Comparison of ENCODE assay signal across 9 mouse cellular contexts in genomic region chr11:114251614-114252013, GRCm38 (mm10).
DNase-seq lines count a peak whose midpoint lies in the region; ATAC-seq and TF ChIP-seq lines count a peak whose summit lies in the region.
"Had no signal": no experiment of that assay in that cellular context is flagged by ENCODE, and none has a peak within 500 bp of the region (broad histone marks: within the 10 kb centered on the region; RNA-seq: fewer than 3 reads in every experiment).

No protein-coding gene starts in this region.

- H3K4me1 ChIP-seq in hindbrain, embryonic 10.5 days (replicated peaks), result peaks cover 19% of the 10 kb centered on the region
- H3K4me1 ChIP-seq in hindbrain, embryonic 14.5 days (replicated peaks; ENCODE audit: control insufficient read depth, insufficient read depth, low read length), result no peaks in the 10 kb centered on the region
- H3K4me1 ChIP-seq in thymus, adult 2 months (replicated peaks; ENCODE audit: control insufficient read depth, insufficient read depth, low read length), result peaks cover 64% of the 10 kb centered on the region
- peaks cover 5% of the 10 kb centered on the region for H3K4me1 ChIP-seq in heart, embryonic 11.5 days (ENCODE audit: control insufficient read depth, insufficient read depth, low read length)

- H3K36me3 ChIP-seq in hindbrain, embryonic 10.5 days, result no peaks in the 10 kb centered on the region
- no peaks in the 10 kb centered on the region for H3K36me3 ChIP-seq in hindbrain, embryonic 14.5 days (replicated peaks; ENCODE audit: control insufficient read depth, insufficient read depth)
- H3K36me3 ChIP-seq in thymus, adult 2 months (ENCODE audit: control insufficient read depth, insufficient read depth, low read length), result no peaks in the 10 kb centered on the region
- no peaks in the 10 kb centered on the region for H3K36me3 ChIP-seq in heart, embryonic 11.5 days (ENCODE audit: control insufficient read depth, insufficient read depth, low read length)

- H3K27me3 ChIP-seq in hindbrain, embryonic 10.5 days (ENCODE audit: insufficient read depth, poor library complexity, severe bottlenecking), result peaks cover 12% of the 10 kb centered on the region; the same call in 1 of the 2 replicates
- H3K27me3 ChIP-seq in hindbrain, embryonic 14.5 days (ENCODE audit: control insufficient read depth, insufficient read depth, low read length), result no peaks in the 10 kb centered on the region
- no peaks in the 10 kb centered on the region for H3K27me3 ChIP-seq in thymus, adult 2 months (ENCODE audit: control insufficient read depth, insufficient read depth, low read length)
- H3K27me3 ChIP-seq in heart, embryonic 11.5 days (ENCODE audit: control insufficient read depth, insufficient read depth, low read length), result peaks cover 7% of the 10 kb centered on the region

- H3K4me2 ChIP-seq in hindbrain, embryonic 14.5 days (replicated peaks), result no peak overlapping the region
- no peak overlapping the region for H3K4me2 ChIP-seq in heart, embryonic 11.5 days

- DNase-seq in hindbrain, embryonic 10.5 days (ENCODE audit: low spot score), result peak; percentile 20
- no peak for DNase-seq in hindbrain, embryonic 14.5 days (ENCODE audit: low spot score)
- no peak for DNase-seq in thymus, adult 2 months
- DNase-seq in thymus, adult 18-20 months, result no peak
- DNase-seq in embryo, embryonic 10.5 days (ENCODE audit: low spot score), result peak; percentile 23
- peak; percentile 49 for DNase-seq in testis, postnatal 14 days (ENCODE audit: low spot score)
- DNase-seq in left cerebral cortex, postnatal 14 days (ENCODE audit: low spot score in 2 of 2), result no peak

- no peak for TF ChIP-seq POLR2A in thymus, adult 2 months (IDR thresholded peaks at IDR 0.05; ENCODE audit: control insufficient read depth, extremely low read depth, insufficient read depth, low read length, poor library complexity)

- intact Hi-C loops in left cerebral cortex, postnatal 14 days (cut with DNase I), result no loop called here

- TF ChIP-seq CTCF in thymus, adult 2 months (IDR thresholded peaks at IDR 0.05; ENCODE audit: borderline replicate concordance, control insufficient read depth, extremely low read depth, insufficient read depth, low read length, poor library complexity), result peak; percentile 56; the same call in 1 of the 2 replicates

- no peak for ATAC-seq in hindbrain, embryonic 14.5 days (ENCODE audit: low FRiP score)
- ATAC-seq in heart, embryonic 11.5 days (replicated peaks; ENCODE audit: insufficient number of reproducible peaks, low FRiP score, low TSS enrichment), result no peak
- ATAC-seq: activated CD4-positive, CD25-positive, alpha-beta regulatory T cell, adult 4 months had no signal

- peak overlapping the region; percentile 29; the same call in 1 of the 2 replicates for H3K27ac ChIP-seq in hindbrain, embryonic 10.5 days
- no peak overlapping the region for H3K27ac ChIP-seq in hindbrain, embryonic 14.5 days
- no peak overlapping the region for H3K27ac ChIP-seq in thymus, adult 2 months (ENCODE audit: control insufficient read depth, insufficient read depth, low read length)
- no peak overlapping the region for H3K27ac ChIP-seq in heart, embryonic 11.5 days (ENCODE audit: low read depth, low read length)

- H3K9me3 ChIP-seq in hindbrain, embryonic 10.5 days, result no peaks in the 10 kb centered on the region
- no peaks in the 10 kb centered on the region for H3K9me3 ChIP-seq in hindbrain, embryonic 14.5 days (ENCODE audit: control insufficient read depth, low read length)
- H3K9me3 ChIP-seq in heart, embryonic 11.5 days (replicated peaks; ENCODE audit: control insufficient read depth, low read length), result no peaks in the 10 kb centered on the region

- WGBS in hindbrain, embryonic 10.5 days, result 78% methylated on average over 7 of the region's 7 CpGs
- WGBS in hindbrain, embryonic 14.5 days, result 55% methylated on average over 7 of the region's 7 CpGs
- WGBS in thymus, adult 2 months, result 96% methylated on average over 7 of the region's 7 CpGs
- WGBS in heart, embryonic 11.5 days (ENCODE audit: insufficient replicate concordance), result 80% methylated on average over 7 of the region's 7 CpGs

- no peak overlapping the region for H3K4me3 ChIP-seq in hindbrain, embryonic 10.5 days
- no peak overlapping the region for H3K4me3 ChIP-seq in hindbrain, embryonic 14.5 days (replicated peaks; ENCODE audit: low read length)
- no peak overlapping the region for H3K4me3 ChIP-seq in thymus, adult 2 months (ENCODE audit: control insufficient read depth, insufficient read depth, low read length)
- H3K4me3 ChIP-seq in heart, embryonic 11.5 days (ENCODE audit: low read depth, low read length), result no peak overlapping the region

- H3K9ac ChIP-seq in hindbrain, embryonic 14.5 days, result no peak overlapping the region
- no peak overlapping the region for H3K9ac ChIP-seq in heart, embryonic 11.5 days (ENCODE audit: low read depth, low read length)

Comparison
In these comparisons a context has a peak if more than half of its experiments do, and no peak if none do; other contexts are left out.
1. DNase-seq: peak in hindbrain, embryonic 10.5 days (single experiment), embryo, embryonic 10.5 days (single experiment) and testis, postnatal 14 days (single experiment); none in hindbrain, embryonic 14.5 days (single experiment), thymus, adult 2 months (single experiment), thymus, adult 18-20 months (0 of 2) and left cerebral cortex, postnatal 14 days (0 of 2).